Mouse (Mus musculus) cortical plate, adult 2 months (tissue): ENCODE results near the gene Epo.

ENCODE experiments used
- CTCF ChIP-seq: fragments of 200-500 bp; IDR thresholded peaks from 2 replicates; pipeline ENCODE4 v1.5.1; 2011; ENCODE audit warnings: mild to moderate bottlenecking, control low read depth, low read length; ENCODE audit not compliant: insufficient read depth; ENCODE audit errors: extremely low read depth
- POLR2A ChIP-seq: fragments of 200-500 bp; IDR thresholded peaks from 2 replicates; pipeline ENCODE4 v1.6.1; 2011; ENCODE audit warnings: mild to moderate bottlenecking, low read length, control low read depth; ENCODE audit not compliant: insufficient read depth; ENCODE audit errors: extremely low read depth

- TF ChIP-seq POLR2A (no peak; the same call in 1 of the 2 replicates), CTCF (no peak)
Observed at GRCm38 (mm10) chr5:137527413-137527812, 5.6 kb downstream of the Epo start.
